Mouse (Mus musculus) embryonic fibroblast, embryonic 13.5 days (primary cell): ENCODE measurements around the gene Arid5b.

Experiments
- CTCF ChIP-seq: IDR thresholded peaks from 2 replicates; pipeline ENCODE4 v1.5.1; 2011; ENCODE audit warnings: mild to moderate bottlenecking, control low read depth, low read length, moderate library complexity, borderline replicate concordance; ENCODE audit not compliant: insufficient read depth
- POLR2A ChIP-seq: IDR thresholded peaks from 2 replicates; pipeline ENCODE4 v1.6.1; 2011; ENCODE audit warnings: low read depth, mild to moderate bottlenecking, control low read depth, low read length, moderate library complexity

DNA sequence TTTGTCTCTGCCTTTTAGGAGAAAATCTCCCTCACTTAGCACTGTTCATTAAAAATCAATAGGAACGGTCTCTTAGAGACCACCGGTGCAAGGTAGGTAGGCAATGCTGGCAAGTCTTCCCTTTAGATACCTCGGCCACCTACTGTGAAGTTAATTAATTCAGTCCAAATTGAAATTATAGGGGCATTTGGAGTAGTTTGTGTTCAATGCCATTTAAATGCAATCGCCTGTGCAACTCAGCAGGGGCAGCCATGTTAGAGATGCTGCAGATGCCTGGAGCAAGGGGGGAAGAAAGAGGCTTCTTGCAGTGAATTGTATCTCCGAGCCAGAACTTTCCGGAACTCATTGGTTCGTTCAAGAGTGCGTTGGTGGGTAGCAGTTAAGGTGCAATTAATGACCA lies 233.7 kb downstream of the Arid5b start:
- TF ChIP-seq CTCF (no peak), POLR2A (no peak)
